Mouse (Mus musculus): ENCODE measurements around the gene Taf3. TPM values are rescaled to one million over a fixed set of nuclear protein-coding genes. Genes with fewer than 3 reads are reported as not detected.

Gene Taf3
- polyA plus RNA-seq, 1 experiment from 2014 or later, result 15.4 TPM

Other genes starting within 250 kb of the Taf3 start
- gene 4930412O13Rik, start 167.3 kb downstream of the Taf3 start, polyA plus RNA-seq (2015; fragmentation: Nextera tagmentation; extraction: Ambion mirVana), result 2.8 and 3.2 TPM in 2 replicates
- 6.7 and 7.2 TPM in 2 replicates for gene 9230102O04Rik, start 159.1 kb downstream of the Taf3 start, polyA plus RNA-seq (2015; fragmentation: Nextera tagmentation; extraction: Ambion mirVana)
- 103 and 117 TPM in 2 replicates for gene Gata3, start 158.6 kb downstream of the Taf3 start, polyA plus RNA-seq (2015; fragmentation: Nextera tagmentation; extraction: Ambion mirVana)
- 689 and 740 TPM in 2 replicates for gene Atp5c1, start 31.9 kb upstream of the Taf3 start, polyA plus RNA-seq (2015; fragmentation: Nextera tagmentation; extraction: Ambion mirVana)
- gene Kin, start 32.0 kb upstream of the Taf3 start, polyA plus RNA-seq (2015; fragmentation: Nextera tagmentation; extraction: Ambion mirVana), result 28.5 and 33.0 TPM in 2 replicates
- gene Itih2, start 82.8 kb upstream of the Taf3 start, polyA plus RNA-seq (2015; fragmentation: Nextera tagmentation; extraction: Ambion mirVana), result 1.5 and 2.0 TPM in 2 replicates
- gene Itih5, start 105.0 kb upstream of the Taf3 start, polyA plus RNA-seq (2015; fragmentation: Nextera tagmentation; extraction: Ambion mirVana), result 5.5 and 7.0 TPM in 2 replicates

All from kidney, embryonic 16.5 days (tissue).